ENCODE assay signal across 8 mouse cellular contexts in the genomic region with DNA sequence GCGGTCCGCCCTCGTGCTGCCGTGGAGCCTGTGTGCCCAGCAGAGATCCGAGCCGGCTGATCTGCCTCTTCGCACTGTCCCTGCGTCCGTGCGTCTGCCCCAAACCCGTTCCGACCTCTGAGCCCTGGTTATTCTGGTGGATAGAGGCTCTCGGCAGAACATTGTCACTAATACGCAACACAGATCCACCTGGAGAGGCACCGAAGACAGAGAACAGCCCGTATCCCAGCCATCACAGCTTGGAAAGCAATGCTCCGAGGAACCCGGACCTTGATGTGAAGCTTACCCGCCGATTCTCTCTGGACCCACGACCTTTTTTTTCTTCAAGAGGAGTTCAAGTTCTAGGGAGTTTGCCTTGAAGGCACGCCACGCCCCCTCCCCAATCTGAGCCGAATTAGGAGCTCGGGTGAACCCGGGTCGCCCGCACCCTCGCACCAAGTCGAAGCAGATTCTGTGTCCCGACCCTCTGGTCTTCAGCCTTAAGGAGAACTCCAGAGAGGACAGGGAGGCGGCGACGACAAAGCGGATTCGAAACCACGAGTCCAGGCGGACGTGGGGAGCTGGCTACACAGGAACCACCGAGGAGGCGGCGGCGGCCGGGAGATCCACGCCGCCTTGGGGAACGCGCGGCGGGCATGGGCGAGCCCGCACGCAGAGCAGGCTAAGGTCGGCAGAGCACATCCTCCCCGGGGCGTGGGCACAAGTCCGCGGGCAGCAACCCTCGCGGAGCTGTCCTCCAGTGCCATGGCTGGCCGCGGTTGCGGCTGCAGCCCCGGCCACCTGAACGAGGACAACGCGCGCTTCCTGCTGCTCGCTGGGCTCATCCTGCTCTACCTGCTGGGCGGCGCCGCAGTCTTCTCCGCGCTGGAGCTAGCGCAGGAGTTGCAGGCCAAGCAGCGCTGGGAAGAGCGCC. TPM values are rescaled to one million over a fixed set of nuclear protein-coding genes. Genes with fewer than 3 reads are reported as not detected.
A peak's percentile ranks its signal among the peaks of the same experiment; 100 is the strongest.
DNase-seq lines count a peak whose midpoint lies in the region; ATAC-seq and TF ChIP-seq lines count a peak whose summit lies in the region.

No protein-coding gene starts in this region.

- H3K9ac ChIP-seq in embryonic facial prominence, embryonic 13.5 days = peak overlapping the region; percentile 61
- H3K9ac ChIP-seq in heart, embryonic 16.5 days (ENCODE audit: low read length) = peak overlapping the region; percentile 39

- no peaks in the 10 kb centered on the region for H3K9me3 ChIP-seq in embryonic facial prominence, embryonic 13.5 days
- no peaks in the 10 kb centered on the region for H3K9me3 ChIP-seq in heart, embryonic 16.5 days (replicated peaks; ENCODE audit: control insufficient read depth, low read length)

- peaks cover 33% of the 10 kb centered on the region for H3K4me1 ChIP-seq in embryonic facial prominence, embryonic 13.5 days
- peaks cover 21% of the 10 kb centered on the region for H3K4me1 ChIP-seq in heart, embryonic 16.5 days (ENCODE audit: control insufficient read depth, insufficient read depth, low read length)

- H3K4me3 ChIP-seq in embryonic facial prominence, embryonic 13.5 days = peak overlapping the region; percentile 48
- H3K4me3 ChIP-seq in heart, embryonic 16.5 days (ENCODE audit: low read length) = peak overlapping the region; percentile 61

- H3K36me3 ChIP-seq in embryonic facial prominence, embryonic 13.5 days = no peaks in the 10 kb centered on the region
- H3K36me3 ChIP-seq in heart, embryonic 16.5 days (ENCODE audit: control insufficient read depth, insufficient read depth) = no peaks in the 10 kb centered on the region

- ATAC-seq in Patski = peak; percentile 49
- ATAC-seq in embryonic facial prominence, embryonic 13.5 days (ENCODE audit: insufficient number of reproducible peaks, insufficient read depth, low FRiP score, low TSS enrichment, low read depth) = no peak
- no peak; the same call in 1 of the 2 replicates for ATAC-seq in heart, embryonic 16.5 days (replicated peaks; ENCODE audit: extremely low read depth, insufficient read depth, low FRiP score)
- peak; percentile 16 for ATAC-seq in megakaryocyte progenitor cell, adult 5-6 weeks (replicated peaks; ENCODE audit: poor library complexity)

- CTCF ChIA-PET in Patski (lab: Charles Lee) = interaction anchor here (0.8 to 5.0 kb wide), 6 partner anchors 21 to 70 kb away, joined by 3 to 36 read pairs (median 4); no protein-coding TSS in a partner anchor

- H3K27ac ChIP-seq in embryonic facial prominence, embryonic 13.5 days = no peak overlapping the region
- no peak overlapping the region for H3K27ac ChIP-seq in heart, embryonic 16.5 days (ENCODE audit: low read length)

- peak; percentile 21 for DNase-seq in kidney, adult 18-20 months
- DNase-seq in kidney, adult 11 months = no peak
- no peak for DNase-seq in Patski (ENCODE audit: low read depth, low spot score)
- peak; percentile 44 to 50 for DNase-seq in layer of hippocampus, postnatal 10 days (ENCODE audit: low spot score in 2 of 2)
- DNase-seq in spleen, postnatal 10 days (ENCODE audit: low spot score in 2 of 2) = peak; percentile 22 to 38

- POLR2A ChIA-PET in Patski (lab: Charles Lee) = interaction anchor here (0.5 kb wide), 1 partner anchor 143 kb away, joined by 3 read pairs; no protein-coding TSS in a partner anchor

- peaks cover 70% of the 10 kb centered on the region for H3K27me3 ChIP-seq in Patski
- H3K27me3 ChIP-seq in embryonic facial prominence, embryonic 13.5 days = peaks cover 83% of the 10 kb centered on the region
- H3K27me3 ChIP-seq in heart, embryonic 16.5 days (ENCODE audit: control insufficient read depth, insufficient read depth, low read length) = peaks cover 63% of the 10 kb centered on the region

- in situ Hi-C loops in Patski (cut with MboI; ENCODE audit: low pct_unique_long_range_greater_than_20kb) = loop anchor here (10.0 kb wide), 2 partner anchors 71 to 881 kb away; no protein-coding TSS in a partner anchor

- WGBS in embryonic facial prominence, embryonic 13.5 days = under 1% methylated on average over 77 of the region's 77 CpGs
- under 1% methylated on average over 77 of the region's 77 CpGs for WGBS in heart, embryonic 16.5 days

- no peak for TF ChIP-seq CTCF in Patski (IDR thresholded peaks at IDR 0.05)

- peak overlapping the region; percentile 80 for H3K4me2 ChIP-seq in embryonic facial prominence, embryonic 13.5 days
- peak overlapping the region; percentile 95 for H3K4me2 ChIP-seq in heart, embryonic 16.5 days (ENCODE audit: low read depth, low read length)

RNA-seq across cellular contexts. Expression of a gene that starts 1.2 kb away (rescaled TPM):
- polyA plus RNA-seq in Patski (2021) = not detected
- polyA plus RNA-seq in embryonic facial prominence, embryonic 13.5 days (2015; fragmentation: Nextera tagmentation; extraction: Ambion mirVana) = 0.84 and 0.94 TPM in 2 replicates
- polyA plus RNA-seq in heart, embryonic 16.5 days (2015; fragmentation: Nextera tagmentation; extraction: Ambion mirVana) = 0.22 and 0.36 TPM in 2 replicates
- total RNA-seq in layer of hippocampus, postnatal 10 days (2021) = 1 to 10 TPM; 3.3 to 3.7 TPM
- 0.37 and 0.49 TPM in 2 replicates for total RNA-seq in megakaryocyte progenitor cell, adult 5-6 weeks (2015)
- 0.46 TPM in 1 of 2 replicates, not detected in the other for total RNA-seq in megakaryocyte progenitor cell, adult 5-6 weeks (2017)

Comparison
In these comparisons a context has a peak if more than half of its experiments do, and no peak if none do; other contexts are left out.
1. DNase-seq: peak in kidney, adult 18-20 months (single experiment), layer of hippocampus, postnatal 10 days (2 of 2) and spleen, postnatal 10 days (2 of 2); none in kidney, adult 11 months (single experiment) and Patski (single experiment).
2. ATAC-seq: peak in Patski (single experiment) and megakaryocyte progenitor cell, adult 5-6 weeks (single experiment); none in embryonic facial prominence, embryonic 13.5 days (single experiment) and heart, embryonic 16.5 days (single experiment).